Mouse (Mus musculus) CH12.LX (cell line): ENCODE data around the gene Htra1. TPM values are rescaled to one million over a fixed set of nuclear protein-coding genes. Genes with fewer than 3 reads are reported as not detected.

Source experiments
- DNase-seq: peaks from one replicate; pipeline ENCODE4 v3.0.0-alpha.2; 2013; ENCODE audit errors: extremely low read depth
- H3K27ac ChIP-seq: 2 replicates; pipeline ENCODE4 v1.5.1; 2012; ENCODE audit warnings: low read depth, mild to moderate bottlenecking, control low read depth, moderate library complexity; ENCODE audit not compliant: insufficient read depth
- H3K27me3 ChIP-seq: replicated peaks from 2 replicates; pipeline ENCODE3; 2012; ENCODE audit warnings: inconsistent platforms
- H3K36me3 ChIP-seq, 2 experiments: replicated peaks in 1 of 2; 2 replicates each; pipeline versions ENCODE3 to v1.6.1; 2012; ENCODE audit warnings: inconsistent platforms in 1 of 2, low read length in 1 of 2, mild to moderate bottlenecking in 1 of 2, mixed read lengths in 1 of 2, moderate library complexity in 1 of 2; ENCODE audit not compliant: control insufficient read depth in 1 of 2, insufficient read depth in 1 of 2
- H3K4me1 ChIP-seq, 2 experiments: 2 replicates each; pipeline ENCODE4 v1.6.1; 2012; ENCODE audit warnings: inconsistent platforms in 1 of 2, moderate library complexity in 1 of 2; ENCODE audit not compliant: insufficient read depth in 2 of 2, control insufficient read depth in 1 of 2
- H3K4me2 ChIP-seq: 2 replicates; pipeline ENCODE4 v1.6.1; 2012; ENCODE audit warnings: low read depth, mild to moderate bottlenecking, control low read depth; ENCODE audit not compliant: poor library complexity, insufficient read depth, severe bottlenecking
- H3K4me3 ChIP-seq, 3 experiments: fragments of 150-350 bp in 1 of 3; sonication (generic) in 1 of 3; replicated peaks in 1 of 3; 2 replicates each; pipeline versions ENCODE3 to v1.5.1; 2011 to 2012; ENCODE audit warnings: low read depth in 2 of 3, low read length in 2 of 3, mild to moderate bottlenecking in 2 of 3, moderate library complexity in 2 of 3, control low read depth in 1 of 3, improper control_type of control experiment in 1 of 3, inconsistent platforms in 1 of 3, mixed read lengths in 1 of 3; ENCODE audit not compliant: poor library complexity in 1 of 3
- H3K79me2 ChIP-seq: replicated peaks from 2 replicates; pipeline ENCODE4 v1.6.1; 2012; ENCODE audit warnings: mild to moderate bottlenecking, moderate library complexity; ENCODE audit not compliant: control insufficient read depth, poor library complexity, insufficient read depth, severe bottlenecking; ENCODE audit errors: extremely low read depth
- H3K9ac ChIP-seq: 2 replicates; pipeline ENCODE4 v1.6.1; 2012; ENCODE audit warnings: low read depth, mild to moderate bottlenecking, control low read depth, moderate library complexity; ENCODE audit not compliant: insufficient read depth
- H3K9me3 ChIP-seq: replicated peaks from 2 replicates; pipeline ENCODE3; 2012; ENCODE audit warnings: low read length, inconsistent platforms, mixed read lengths
- BHLHE40 ChIP-seq: IDR thresholded peaks from 2 replicates; pipeline ENCODE4 v1.6.1; 2011; ENCODE audit warnings: mild to moderate bottlenecking, low read depth, low read length, improper control_type of control experiment
- CHD1 ChIP-seq: IDR thresholded peaks from 2 replicates; pipeline ENCODE4 v1.6.1; 2012; ENCODE audit warnings: low read depth, low read length, improper control_type of control experiment, inconsistent platforms
- CHD2 ChIP-seq: IDR thresholded peaks from 2 replicates; pipeline ENCODE4 v1.6.1; 2011; ENCODE audit warnings: low read length, improper control_type of control experiment
- CTCF ChIP-seq, 2 experiments: IDR thresholded peaks in 1 of 2; conservative IDR thresholded peaks in 1 of 2; 2 replicates each; pipeline ENCODE4 v1.5.1; 2011 to 2012; ENCODE audit warnings: low read depth in 2 of 2, low read length in 2 of 2, improper control_type of control experiment in 1 of 2, inconsistent platforms in 1 of 2, mild to moderate bottlenecking in 1 of 2, moderate library complexity in 1 of 2
- GABPA ChIP-seq: IDR thresholded peaks from 2 replicates; pipeline ENCODE4 v1.6.1; 2012; ENCODE audit warnings: low read depth, low read length, improper control_type of control experiment, inconsistent platforms; ENCODE audit not compliant: insufficient replicate concordance
- JUN ChIP-seq: IDR thresholded peaks from 2 replicates; pipeline ENCODE4 v1.6.1; 2011; ENCODE audit warnings: low read depth, mild to moderate bottlenecking, low read length, improper control_type of control experiment, moderate library complexity; ENCODE audit not compliant: insufficient read depth
- KAT2A ChIP-seq: IDR thresholded peaks from 2 replicates; pipeline ENCODE4 v1.6.1; 2012; ENCODE audit warnings: low read length, improper control_type of control experiment, inconsistent platforms; ENCODE audit not compliant: insufficient replicate concordance
- MAFK ChIP-seq: IDR thresholded peaks from 2 replicates; pipeline ENCODE4 v1.6.1; 2011; ENCODE audit warnings: low read length, improper control_type of control experiment; ENCODE audit not compliant: insufficient replicate concordance
- MAZ ChIP-seq: IDR thresholded peaks from 2 replicates; pipeline ENCODE4 v1.6.1; 2012; ENCODE audit warnings: low read depth, mild to moderate bottlenecking, inconsistent platforms, low read length, improper control_type of control experiment, moderate library complexity
- MEF2A ChIP-seq: IDR thresholded peaks from 2 replicates; pipeline ENCODE4 v1.6.1; 2014; ENCODE audit warnings: low read depth, mild to moderate bottlenecking, inconsistent platforms, low read length, improper control_type of control experiment, borderline replicate concordance
- MYC ChIP-seq: IDR thresholded peaks from 2 replicates; pipeline ENCODE4 v1.6.1; 2011; ENCODE audit warnings: low read depth, mild to moderate bottlenecking, improper control_type of control experiment, low read length
- POLR2AphosphoS2 ChIP-seq: IDR thresholded peaks from 2 replicates; pipeline ENCODE4 v1.6.1; 2011; ENCODE audit warnings: low read depth, low read length, improper control_type of control experiment
- RAD21 ChIP-seq: IDR thresholded peaks from 2 replicates; pipeline ENCODE4 v1.6.1; 2011; ENCODE audit warnings: low read depth, mild to moderate bottlenecking, low read length, improper control_type of control experiment, moderate library complexity
- RCOR1 ChIP-seq: conservative IDR thresholded peaks from 2 replicates; pipeline ENCODE4 v1.6.1; 2012; ENCODE audit warnings: low read depth, mild to moderate bottlenecking, inconsistent platforms, low read length, improper control_type of control experiment
- SIN3A ChIP-seq: IDR thresholded peaks from 2 replicates; pipeline ENCODE4 v1.6.1; 2012; ENCODE audit warnings: low read length, improper control_type of control experiment, inconsistent platforms
- TBP ChIP-seq: conservative IDR thresholded peaks from 2 replicates; pipeline ENCODE4 v1.6.1; 2011; ENCODE audit warnings: low read depth, low read length, improper control_type of control experiment
- USF2 ChIP-seq: conservative IDR thresholded peaks from 2 replicates; pipeline ENCODE4 v1.6.1; 2011; ENCODE audit warnings: low read depth, low read length, improper control_type of control experiment
- ZMIZ1 ChIP-seq: IDR thresholded peaks from 2 replicates; pipeline ENCODE4 v1.6.1; 2012; ENCODE audit warnings: low read depth, mild to moderate bottlenecking, inconsistent platforms, low read length, improper control_type of control experiment
- ZNF384 ChIP-seq: IDR thresholded peaks from 2 replicates; pipeline ENCODE4 v1.6.1; 2012; ENCODE audit warnings: low read depth, low read length, improper control_type of control experiment, inconsistent platforms
- dilution Hi-C: fragments of 300-500 bp; cut with MboI; formaldehyde crosslinking; loops from 2 replicates; pipeline ENCODE4 v1.14.3; 2020; ENCODE audit warnings: low sequenced_read_pairs; ENCODE audit not compliant: extremely low pct_unique_long_range_greater_than_20kb, extremely low pct_ligation_motif_present
- in situ Hi-C: fragments of 300-500 bp; cut with MboI; formaldehyde crosslinking; loops from 3 replicates; pipeline ENCODE4 v1.14.3; 2019; ENCODE audit warnings: low sequenced_read_pairs, low pct_ligation_motif_present, low pct_unique_long_range_greater_than_20kb, mixed read lengths
- polyA plus RNA-seq: library from polyadenylated mRNA; unstranded; fragments of >175 nt; gene quantifications from 2 replicates; pipeline ENCODE4 v1.2.1, GENCODE M21; 2012; ENCODE audit warnings: low read depth; ENCODE audit not compliant: insufficient read length
- total RNA-seq, 2 experiments: library from RNA; depleted of rRNA; stranded (reverse); fragments of 300-350 nt in 1 of 2; fragments of >200 nt in 1 of 2; gene quantifications; 2 replicates each; pipeline ENCODE4 v1.2.3; 2012 to 2014

Gene Htra1
- total and polyA plus RNA-seq, 3 experiments = not detected

- TF ChIP-seq POLR2AphosphoS2 (no peak), MYC (no peak), BHLHE40 (no peak), MAFK (no peak), CHD1 (no peak), KAT2A (no peak), MEF2A (no peak), RAD21 (no peak), CTCF (conservative IDR thresholded peaks at IDR 0.05 in 1 of 2, IDR thresholded peaks at IDR 0.05 in 1 of 2; ENCODE audit: low read depth in 2 of 2, low read length in 2 of 2) (no peak), TBP (no peak), RCOR1 (no peak), JUN (no peak), GABPA (no peak), ZNF384 (no peak), CHD2 (no peak), USF2 (no peak), ZMIZ1 (no peak), MAZ (no peak)
- Histone ChIP-seq H3K4me3 (no peak overlapping the region), H3K36me3 (no peaks in the 10 kb centered on the region), H3K9me3 (no peaks in the 10 kb centered on the region), H3K4me1 (peaks cover 0 to 29% of the 10 kb centered on the region in 2 experiments; a peak in 2 of 4 replicates), H3K9ac (no peak overlapping the region), H3K79me2 (no peaks in the 10 kb centered on the region), H3K27me3 (peaks cover 2% of the 10 kb centered on the region), H3K27ac (no peak overlapping the region), H3K4me2 (no peak overlapping the region)
- no peak for DNase-seq
- in situ Hi-C loops = no loop called here
- dilution Hi-C loops = no loop called here
Observed at GRCm38 (mm10) chr7:130895618-130895945, 40.3 kb upstream of the Htra1 start.

DNA sequence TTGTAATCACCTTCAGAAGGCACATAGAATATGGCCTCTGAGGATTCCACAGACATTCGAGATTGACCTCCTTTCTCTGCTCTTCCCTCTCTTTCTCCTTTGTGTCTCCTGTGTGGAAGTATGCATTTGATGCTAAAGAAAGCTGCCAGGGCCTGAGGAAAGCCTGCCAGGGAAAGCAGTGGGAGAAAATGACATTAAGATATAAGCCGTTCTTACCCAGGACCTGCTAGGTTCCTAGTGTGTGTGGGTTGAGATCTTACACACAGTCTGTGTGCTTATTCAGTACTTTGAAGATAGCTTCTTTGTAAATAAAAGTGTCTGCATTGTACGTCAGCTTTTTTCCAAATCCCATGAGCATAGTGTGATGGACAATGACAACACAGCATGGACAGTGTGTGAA is 39.8 kb upstream of the Htra1 start:
- TF ChIP-seq SIN3A = no peak
- Histone ChIP-seq H3K27ac (no peak overlapping the region), H3K4me1 (peaks cover 0 to 33% of the 10 kb centered on the region in 2 experiments; a peak in 2 of 4 replicates), H3K27me3 (peaks cover 2% of the 10 kb centered on the region), H3K4me2 (no peak overlapping the region), H3K79me2 (no peaks in the 10 kb centered on the region), H3K9me3 (no peaks in the 10 kb centered on the region), H3K4me3 (no peak overlapping the region), H3K36me3 (no peaks in the 10 kb centered on the region), H3K9ac (no peak overlapping the region)
- dilution Hi-C loops (no loop called here), in situ Hi-C loops (no loop called here)
- no peak for DNase-seq
